Mouse (Mus musculus) adrenal gland, postnatal 36 days (tissue): Measurements from ENCODE around the gene Vmp1. TPM values are rescaled to one million over a fixed set of nuclear protein-coding genes. Genes with fewer than 3 reads are reported as not detected.

Experiments used
- DNase-seq, 2 experiments: peaks; one replicate each; pipeline ENCODE4 v3.0.0; 2021; ENCODE audit warnings: mixed read lengths in 1 of 2
- total RNA-seq, 2 experiments: library from RNA; stranded (reverse); gene quantifications; 2 replicates each; pipeline ENCODE4 v1.2.3; 2021

The Vmp1 gene
- total RNA-seq, 2 experiments from 2014 or later, result 96.3 to 185 TPM

DNA sequence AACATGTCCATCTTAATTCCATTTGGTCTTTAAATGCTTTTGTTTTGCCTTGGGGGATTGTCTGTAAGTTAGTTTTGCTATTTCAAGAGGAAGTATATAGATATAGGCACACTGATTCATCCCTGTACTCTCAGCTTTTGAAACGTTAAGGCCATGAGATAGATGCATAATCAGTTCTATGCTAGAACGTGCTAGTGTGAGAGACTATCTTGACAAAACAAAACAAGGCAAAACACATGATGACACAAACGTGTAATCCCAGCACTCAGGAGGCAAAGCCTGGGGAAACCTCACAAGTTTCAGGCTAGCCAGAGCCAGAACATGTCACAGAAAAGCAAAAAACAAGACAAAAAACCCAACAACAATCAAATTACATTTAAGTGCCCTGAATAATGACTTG lies 10.9 kb downstream of the Vmp1 start:
- DNase-seq, result no peak

GRCm38 (mm10) chr11:86671041-86671675 lies 12.5 kb downstream of the Vmp1 start:
- no peak for DNase-seq

GRCm38 (mm10) chr11:86668169-86668568 lies 15.5 kb downstream of the Vmp1 start:
- no peak for DNase-seq

GRCm38 (mm10) chr11:86667553-86667952 lies 16.1 kb downstream of the Vmp1 start:
- no peak for DNase-seq

DNA sequence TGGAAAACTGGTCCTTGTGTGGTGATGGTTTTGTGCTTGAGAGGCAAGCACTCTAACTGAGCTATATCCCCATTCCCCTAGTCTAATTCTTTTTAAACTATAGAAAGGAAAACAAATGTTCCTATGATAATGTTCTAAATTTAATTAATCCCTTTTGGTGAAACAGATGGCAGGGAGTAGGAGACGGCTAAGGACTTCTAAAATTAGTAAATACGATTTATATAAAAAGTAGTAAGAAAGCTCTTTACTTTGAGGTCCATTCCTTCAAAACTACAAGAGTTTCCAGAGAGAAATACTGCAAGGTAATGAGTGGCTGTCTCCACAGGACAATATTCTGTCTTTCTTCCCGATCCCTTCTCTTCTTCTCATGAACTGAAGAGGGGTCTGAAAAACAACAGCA lies 19.2 kb downstream of the Vmp1 start:
- DNase-seq, result no peak

DNA sequence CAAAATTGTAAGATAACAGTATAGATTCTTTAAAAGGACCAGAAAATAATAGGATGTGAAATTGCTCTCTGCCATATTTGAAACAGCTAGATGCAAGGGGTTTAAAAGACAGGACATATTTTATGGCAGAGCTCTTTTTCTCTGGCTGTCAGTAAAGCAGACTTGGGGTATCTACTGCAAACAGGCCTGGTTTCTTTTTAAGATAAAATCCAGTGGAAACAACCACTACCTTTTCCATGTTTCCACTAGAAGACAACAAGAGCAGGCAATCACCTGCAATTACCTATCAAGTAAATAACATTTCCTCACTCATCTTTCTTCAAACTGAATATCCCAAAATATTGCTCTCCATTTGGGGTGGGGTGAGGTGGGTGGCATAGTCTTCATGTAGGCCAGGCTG lies 19.7 kb downstream of the Vmp1 start:
- no peak for DNase-seq

DNA sequence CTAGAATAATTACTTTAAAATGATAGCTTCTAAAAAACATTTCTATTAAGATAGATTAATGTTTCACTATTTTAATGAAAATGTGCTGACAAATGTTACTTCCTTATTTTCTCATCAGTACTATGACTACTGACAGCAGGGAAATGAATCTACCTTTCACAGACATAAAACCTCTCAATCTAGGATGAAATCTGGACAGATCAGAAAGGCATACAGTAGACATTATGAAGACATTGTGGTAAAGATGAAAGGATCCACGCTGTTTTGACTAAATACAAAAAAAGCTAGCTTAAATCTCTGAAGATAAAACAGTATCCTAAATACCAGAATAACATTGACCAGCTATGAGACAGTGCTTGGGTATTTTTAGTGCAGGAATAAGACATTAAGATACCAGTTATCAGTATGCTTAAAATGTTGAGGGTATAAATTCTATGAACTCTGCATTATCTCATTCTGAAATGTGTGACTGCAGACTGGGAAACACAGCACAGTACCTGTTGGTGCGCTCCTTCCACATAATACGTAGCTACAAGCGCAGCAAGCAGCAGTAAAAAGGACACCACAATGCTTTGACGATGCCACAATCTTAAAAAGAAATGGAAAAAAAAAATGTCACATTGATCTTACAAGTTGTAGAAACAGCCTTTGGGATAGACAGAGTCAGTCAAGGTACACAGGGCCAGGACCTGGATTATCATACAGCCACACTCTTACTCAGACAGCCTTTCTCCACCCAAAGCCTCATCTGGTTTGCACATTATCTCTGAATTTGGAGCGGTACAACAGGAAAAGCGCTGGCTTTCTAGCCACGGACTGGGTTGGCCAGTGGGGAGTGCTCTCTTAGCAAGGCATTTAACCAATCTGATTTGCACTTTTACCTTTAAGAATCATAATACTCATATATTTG lies 20.4 kb downstream of the Vmp1 start:
- no peak for DNase-seq

DNA sequence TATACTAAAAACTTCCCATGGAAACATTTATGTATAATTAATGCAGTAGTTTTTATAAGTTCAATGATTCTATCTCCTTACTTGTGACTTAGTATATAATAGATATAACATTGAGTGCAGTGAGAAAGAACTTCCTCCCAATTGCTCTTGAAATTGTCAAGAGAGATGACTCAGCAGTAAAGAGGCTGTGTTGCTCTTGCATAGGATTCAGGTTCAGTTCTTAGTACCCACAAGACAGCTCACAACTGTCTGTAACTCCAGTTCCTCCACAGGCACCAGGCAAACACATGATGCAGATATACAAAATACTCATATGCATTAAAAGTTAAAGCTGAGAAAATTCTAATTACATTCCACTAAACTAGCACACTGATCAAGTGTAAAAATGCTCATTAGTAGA lies 25.8 kb downstream of the Vmp1 start:
- no peak for DNase-seq

DNA sequence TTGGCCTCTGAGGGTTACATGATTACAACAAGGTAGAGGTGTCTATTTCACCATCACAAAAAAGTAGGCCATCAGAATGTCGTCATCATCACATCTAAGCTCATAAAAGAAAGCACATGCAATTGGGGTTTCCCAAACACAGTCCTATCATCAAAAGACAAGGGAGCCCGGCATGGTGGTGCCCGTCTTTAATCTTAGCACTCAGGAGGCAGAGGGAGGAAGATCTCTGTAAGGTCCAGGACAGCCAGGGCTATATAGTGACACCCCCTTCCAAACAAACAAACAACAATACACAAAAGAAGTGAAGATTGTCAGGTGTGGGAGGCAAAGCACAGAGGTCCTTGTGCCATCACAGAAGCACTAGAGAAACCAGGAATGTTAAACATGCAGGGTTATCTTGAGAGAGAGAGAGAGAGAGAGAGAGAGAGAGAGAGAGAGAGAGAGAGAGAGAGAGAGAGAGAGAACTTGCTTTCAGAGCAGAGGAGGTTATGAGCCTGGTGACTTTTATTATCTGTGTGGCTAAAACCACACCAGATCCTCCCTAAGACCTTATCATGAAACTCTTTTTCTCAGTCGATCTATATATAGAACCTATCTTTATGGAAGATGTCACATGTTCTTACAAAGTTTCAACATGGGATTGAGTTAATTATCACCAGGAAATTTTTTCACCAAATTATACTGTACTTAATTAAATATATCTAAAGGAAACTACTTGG lies 26.6 kb downstream of the Vmp1 start:
- DNase-seq, result no peak

DNA sequence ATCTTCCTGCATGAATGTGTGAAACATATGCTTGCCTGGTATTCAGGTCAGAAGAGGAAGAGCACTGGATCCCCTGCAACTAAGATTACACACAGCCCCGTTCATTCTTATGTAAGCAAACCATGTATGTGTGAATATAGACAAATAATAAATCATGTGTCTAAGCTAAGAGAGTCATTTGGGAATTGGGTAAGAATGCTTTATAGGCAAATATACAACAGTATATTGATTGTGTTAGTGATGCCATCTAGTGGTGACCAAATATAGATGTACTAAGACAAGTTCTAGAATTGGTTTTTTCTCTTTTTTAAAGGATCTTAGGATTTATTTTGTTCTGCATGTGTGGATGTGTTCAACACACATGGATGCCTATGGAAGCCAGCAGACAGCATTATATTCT lies 28.0 kb downstream of the Vmp1 start:
- DNase-seq, result no peak

GRCm38 (mm10) chr11:86654096-86654495 lies 29.5 kb downstream of the Vmp1 start:
- DNase-seq, result no peak

DNA sequence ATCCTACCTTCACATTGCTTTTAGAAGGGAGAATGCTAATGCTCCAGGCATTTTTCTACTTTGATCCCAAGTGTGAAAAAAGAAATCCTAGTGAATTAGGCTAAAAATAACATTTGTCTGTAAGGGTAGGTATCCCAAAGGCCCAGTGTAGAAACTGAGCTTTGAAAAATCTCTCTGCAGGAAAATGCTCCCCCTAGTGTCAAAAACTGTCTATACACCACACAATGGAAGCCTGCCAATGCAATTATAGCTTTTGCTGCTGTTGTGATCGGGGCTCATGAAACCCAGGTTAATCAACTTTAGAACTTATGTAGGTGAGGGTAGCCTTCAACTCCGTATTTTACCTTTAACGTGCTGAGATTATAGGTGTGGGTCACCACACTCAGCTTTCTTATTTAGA lies 30.2 kb downstream of the Vmp1 start:
- DNase-seq, result peak; percentile 40 to 61

DNA sequence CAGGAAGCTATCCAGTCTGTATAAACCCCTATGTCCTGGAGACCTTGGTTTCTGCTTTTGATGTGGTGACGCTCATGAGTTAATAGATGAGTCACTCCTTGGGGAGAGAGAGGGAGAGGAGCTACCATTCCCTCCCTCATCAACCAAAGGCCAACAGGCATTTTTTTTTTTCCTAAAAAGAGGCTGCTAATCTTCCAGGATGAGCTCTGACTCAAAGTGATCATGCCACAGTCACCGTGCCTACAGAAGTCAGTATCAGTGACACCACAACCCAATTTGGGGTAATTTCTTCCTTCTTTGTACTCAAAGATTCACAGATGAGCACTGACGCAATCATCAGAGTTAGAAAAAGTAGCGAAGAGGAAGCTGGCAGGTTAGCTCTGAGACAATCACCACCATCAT lies 31.1 kb downstream of the Vmp1 start:
- peak; percentile 30 to 40 for DNase-seq

- DNase-seq, result peak; percentile 23 to 51
Measured at GRCm38 (mm10) chr11:86650676-86651075, 33.0 kb downstream of the Vmp1 start.

DNA sequence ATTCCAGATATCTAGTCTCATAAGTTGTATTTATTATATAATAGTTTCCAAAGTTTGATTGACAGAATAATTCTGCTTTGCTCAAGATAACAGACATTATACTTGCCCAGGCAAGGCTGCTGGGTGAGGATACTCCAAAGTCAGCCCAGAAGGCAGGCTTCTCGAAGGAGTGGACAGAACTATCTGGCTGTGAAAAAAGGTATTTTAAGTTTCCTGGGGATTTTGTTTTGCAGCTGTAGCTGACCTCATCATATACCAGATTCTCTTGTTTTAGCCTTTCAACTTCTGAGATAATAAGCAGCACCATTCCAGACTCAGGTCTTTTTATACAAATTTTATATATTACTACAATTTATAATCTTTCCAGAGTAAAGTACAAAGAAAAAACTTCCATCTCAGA lies 34.1 kb downstream of the Vmp1 start:
- no peak for DNase-seq

DNA sequence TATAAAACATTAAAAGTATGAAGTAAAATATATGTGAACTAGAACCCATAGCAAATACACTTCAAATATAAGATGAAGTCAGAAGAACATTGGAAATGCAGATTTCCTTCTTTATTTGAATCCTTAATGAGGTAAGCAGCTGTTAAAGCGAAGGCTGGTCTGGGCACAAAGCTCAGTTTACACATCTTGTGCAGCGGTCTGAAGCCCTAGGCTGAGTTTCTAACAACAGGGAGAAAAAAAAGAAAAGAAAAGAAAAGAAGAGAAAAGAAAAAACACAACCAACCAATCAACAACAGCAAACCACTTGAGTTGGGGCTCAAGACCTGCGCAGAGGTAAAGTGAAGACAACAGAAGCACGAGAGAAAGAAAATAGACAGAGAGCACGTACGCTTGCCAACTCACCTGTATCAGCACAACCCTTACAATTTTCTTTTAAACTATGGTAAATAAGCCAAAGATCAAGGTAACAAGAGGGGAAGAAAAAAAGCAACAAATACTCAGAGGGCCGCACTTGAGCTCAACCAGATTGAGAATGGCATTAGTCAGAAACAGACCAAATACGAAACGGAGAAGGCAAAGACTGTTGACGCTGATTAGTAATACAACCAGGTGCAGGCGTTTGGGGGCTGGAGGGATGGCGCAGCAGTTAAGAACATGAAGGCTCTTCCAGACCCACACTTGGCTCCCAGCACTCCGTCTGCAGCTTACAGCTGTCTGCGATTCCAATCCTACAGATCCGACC lies 35.8 kb downstream of the Vmp1 start:
- DNase-seq, result no peak

DNA sequence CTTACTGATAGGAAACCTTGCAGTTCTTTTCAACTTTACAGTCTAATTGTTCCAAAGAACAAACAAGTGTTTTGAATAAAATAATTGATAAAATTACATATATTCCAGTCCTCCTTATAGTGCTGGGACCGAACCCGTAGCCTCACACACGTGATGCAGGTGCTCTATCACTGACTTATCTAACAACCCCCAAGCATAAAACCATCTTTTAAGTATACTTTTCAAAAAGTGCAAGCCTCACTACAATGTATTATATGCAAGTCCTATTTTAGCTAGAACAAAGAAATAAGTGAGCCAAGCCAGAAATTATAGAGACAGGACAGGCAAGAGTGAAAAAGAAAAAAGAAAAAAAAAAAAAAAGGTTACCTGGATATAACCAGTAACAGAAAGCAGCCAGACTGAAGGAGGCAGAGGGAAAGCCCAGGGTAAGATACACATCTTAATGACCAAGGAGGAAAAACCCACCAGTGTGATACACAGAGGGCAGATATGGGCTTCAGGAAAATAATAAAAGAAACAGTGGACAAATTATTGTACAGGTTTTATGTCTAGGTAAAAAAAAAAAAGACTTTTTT lies 36.7 kb downstream of the Vmp1 start:
- DNase-seq, result no peak

GRCm38 (mm10) chr11:86646136-86646834 lies 37.4 kb downstream of the Vmp1 start:
- no peak for DNase-seq

DNA sequence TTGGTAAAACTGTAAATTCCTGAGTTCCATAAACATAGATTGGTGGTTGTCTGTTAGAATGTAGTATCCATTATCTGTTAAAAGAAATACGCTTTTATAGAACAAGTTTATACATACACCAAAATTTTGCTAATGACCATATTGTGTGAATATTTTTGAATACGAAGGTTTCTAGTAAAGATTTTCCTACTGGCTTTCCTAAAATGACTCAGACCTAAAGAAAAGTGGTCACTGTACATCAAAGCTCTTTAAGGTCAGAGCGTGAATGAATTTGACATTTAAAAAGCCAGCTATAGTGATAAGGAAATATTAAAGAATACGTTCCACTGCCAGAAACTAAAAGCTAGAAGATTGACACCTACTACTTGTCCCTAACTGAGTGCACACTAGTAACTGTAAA lies 39.1 kb downstream of the Vmp1 start:
- DNase-seq, result no peak

DNA sequence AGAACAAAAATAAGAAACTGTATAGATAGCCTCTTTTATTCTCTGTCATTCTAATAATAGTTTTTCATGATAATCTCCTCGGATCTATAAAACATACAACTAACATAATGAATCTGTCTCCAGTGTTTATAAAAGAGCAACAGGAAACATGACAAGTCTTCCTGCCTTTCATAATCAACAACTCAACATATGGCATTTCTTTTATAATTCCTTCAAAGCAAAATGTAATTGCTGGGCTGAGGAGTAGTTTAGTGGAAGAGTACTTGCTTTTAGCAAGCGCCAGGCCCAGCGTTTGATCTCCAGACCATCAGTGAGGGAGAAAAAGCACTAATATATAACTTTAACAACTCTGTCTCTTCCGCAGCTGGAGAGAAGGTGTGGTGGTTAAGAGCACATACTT lies 41.9 kb downstream of the Vmp1 start:
- no peak for DNase-seq

- DNase-seq, result no peak
Measured at GRCm38 (mm10) chr11:86637697-86638096, 45.9 kb downstream of the Vmp1 start.
